Mouse (Mus musculus): ENCODE measurements around the gene Drd3.

Gene Drd3

DNA sequence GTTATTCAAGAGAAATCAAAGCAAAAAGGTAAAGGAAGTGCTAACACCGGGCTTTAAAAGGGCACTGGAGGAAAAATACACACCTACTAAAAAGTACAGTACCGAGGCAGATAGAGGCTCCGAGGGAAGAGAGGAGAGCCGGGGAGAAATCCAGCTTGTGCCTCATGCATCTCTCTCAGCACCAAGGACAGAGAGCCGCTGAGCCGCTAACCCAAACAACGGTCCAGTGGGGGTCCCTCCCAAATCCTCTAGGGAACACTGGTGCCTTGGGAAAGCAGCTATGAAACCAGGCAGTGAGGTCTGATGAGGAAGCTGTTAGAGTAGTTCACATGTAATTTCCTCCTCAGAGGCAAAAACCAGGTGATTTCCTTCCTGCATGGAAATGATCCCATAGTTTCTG is at the start of gene Drd3:
TSS of gene Drd3 (plus strand) at position 276 of the 400 bp plus-strand sequence.
- no peak for DNase-seq (ENCODE audit: low read depth)

DNA sequence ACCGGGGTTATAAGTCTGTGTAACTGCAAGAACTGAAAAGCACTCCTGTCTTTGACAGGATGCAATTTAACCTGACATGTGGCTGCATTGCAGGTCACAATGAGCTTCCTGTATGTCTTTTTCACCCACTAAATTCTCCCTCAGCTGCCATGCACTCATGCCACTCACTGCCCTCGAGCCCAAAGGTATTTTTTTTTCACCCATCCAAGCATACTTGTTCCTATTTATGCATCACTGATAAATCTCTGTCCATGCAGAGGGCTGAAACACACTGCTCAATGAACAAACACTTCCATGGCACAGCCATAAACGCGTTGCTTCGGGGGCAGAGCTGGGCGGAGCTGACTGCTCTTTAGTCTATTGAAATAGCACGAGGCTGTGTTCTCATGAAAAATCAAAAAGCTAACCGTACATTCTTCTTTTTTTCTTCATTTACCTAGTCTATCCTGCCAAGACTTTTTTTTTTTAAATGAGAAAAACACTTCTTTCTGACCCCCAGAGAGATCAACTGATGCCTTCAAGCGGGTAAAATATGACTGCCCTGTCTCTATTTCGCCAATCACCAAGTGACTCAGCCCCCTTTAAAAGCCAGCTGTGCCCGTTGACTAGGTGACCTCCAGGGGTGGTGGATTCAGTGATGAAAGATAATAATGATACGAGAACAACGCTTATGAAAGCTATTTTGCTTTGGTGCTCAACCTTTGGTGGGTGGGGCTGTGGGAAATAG is 45.3 kb upstream of the Drd3 start:
- peak; percentile 31 for DNase-seq (ENCODE audit: low read depth)

DNA sequence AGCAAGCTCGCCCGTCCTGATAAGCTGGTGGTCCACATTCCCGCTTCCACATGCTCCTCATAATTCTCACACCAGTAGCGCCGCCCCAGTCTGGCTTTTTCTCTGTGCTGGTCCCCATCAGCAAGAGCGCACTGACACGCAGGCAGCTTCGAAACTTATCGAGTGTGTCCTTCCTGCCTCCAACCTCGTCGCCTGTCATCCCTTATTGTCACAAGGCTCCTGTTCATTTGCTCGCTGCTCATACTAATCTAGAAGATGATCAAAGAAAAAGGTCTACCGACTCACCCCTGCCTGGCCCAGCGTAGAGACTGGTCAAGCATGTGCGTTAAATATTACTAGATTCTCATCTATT is 44.8 kb upstream of the Drd3 start:
- DNase-seq (ENCODE audit: low read depth) = peak; percentile 32

DNA sequence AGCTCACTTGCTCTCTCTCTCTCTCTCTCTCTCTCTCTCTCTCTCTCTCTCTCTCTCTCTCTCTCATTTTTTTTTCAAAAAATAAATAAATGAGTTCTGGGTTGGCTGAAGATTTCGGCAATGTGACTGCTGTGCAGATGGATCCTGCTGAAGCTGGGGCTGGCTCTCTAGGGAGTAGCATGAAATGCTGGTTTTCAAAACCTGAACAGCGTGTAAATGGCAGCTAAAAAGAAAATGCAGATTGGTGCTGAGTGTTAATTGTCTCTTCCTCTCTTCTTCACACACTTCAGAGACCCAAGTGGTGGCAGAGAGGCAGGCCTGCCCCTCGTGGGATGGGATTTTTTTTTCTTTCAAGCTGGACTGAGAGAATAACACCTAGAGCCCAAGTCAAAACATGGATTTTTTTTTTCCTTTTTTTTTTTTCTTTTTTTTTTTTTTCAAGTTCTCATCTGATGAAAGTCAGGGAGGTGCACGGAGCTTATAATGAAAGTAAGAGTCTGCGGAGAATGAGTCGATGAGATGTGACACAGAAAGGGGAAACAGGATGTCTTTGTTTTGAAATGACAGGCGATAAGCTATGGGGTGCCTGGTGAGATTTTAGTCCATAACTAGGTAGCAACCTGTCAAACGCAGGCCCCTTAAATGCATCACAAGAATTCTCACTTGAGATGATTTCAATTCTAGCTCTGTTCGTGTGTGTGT is 44.2 kb upstream of the Drd3 start:
- DNase-seq (ENCODE audit: low read depth) = peak; percentile 70

DNA sequence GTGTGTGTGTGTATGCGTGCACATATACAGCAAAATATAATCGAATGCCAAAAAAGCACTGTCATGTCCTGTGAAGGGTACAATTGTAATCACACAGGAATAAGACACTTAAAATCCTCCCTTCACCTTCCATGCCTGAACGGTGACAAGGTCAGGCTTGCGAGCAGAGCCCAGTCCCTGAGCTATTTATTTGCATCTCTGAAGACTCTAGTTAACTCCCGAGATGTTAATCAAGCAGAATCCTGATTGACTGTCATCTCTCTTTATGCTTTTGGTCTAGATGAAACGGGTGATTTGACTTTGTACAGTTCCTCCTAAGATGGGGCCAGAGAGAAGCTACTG is 43.7 kb upstream of the Drd3 start:
- no peak for DNase-seq (ENCODE audit: low read depth)

DNA sequence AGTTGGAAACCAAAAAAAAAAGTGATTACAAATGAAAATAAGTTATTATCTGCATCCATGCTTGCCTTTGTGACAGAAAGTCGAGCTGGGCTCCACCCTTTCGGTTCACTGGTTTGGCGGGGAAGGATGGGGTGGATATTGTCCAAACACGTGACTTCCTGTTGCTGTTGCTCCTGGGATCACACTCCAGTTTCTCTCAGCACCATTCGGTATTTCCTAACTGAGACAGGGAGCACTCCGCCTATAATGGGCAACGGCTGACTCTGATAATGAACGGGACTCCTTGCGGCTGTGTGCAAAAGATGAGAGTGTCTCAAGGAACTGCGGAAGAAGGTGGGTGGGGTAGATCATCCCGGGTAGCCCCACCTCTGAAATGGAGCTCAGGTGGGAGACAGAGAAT is 43.2 kb upstream of the Drd3 start:
- no peak for DNase-seq (ENCODE audit: low read depth)

DNA sequence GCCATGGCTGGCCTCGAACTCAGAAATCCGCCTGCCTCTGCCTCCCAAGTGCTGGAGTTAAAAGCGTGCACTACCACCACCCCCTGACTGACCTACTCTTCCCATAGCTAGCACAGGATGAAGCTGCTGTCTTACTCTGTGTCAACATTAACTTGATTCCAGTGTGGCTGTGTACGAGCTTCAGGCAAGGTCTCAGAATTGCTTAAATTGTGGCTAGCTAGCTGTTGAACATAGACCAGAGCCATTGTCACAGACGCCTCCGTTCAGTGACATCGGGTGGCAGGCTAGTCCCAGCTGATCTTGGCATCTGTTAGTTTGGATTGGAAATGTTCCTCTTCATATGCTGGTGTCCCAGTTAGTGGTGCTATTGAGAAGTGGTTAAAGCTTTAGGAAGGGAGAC is 42.5 kb upstream of the Drd3 start:
- no peak for DNase-seq (ENCODE audit: low read depth)

DNA sequence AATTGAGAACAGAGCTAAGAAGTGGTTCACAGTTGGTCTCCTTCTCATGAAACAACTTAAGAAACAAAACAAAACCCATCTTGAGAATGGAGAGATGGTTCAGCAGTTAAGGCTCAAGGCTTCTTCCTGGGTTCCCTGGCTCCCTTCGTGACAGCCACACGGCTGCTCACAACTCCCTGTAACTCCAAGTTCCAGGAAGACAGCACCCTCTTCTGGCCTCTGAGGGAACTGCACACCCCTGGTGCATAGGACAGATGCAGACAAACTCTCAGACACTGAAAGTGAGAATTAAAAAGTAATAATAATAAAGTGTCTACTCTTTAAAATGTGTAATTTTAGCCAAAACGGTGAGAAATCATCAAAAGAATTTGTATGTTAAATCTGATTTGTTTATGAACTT is 29.4 kb upstream of the Drd3 start:
- peak; percentile 51 for DNase-seq (ENCODE audit: low read depth)

DNA sequence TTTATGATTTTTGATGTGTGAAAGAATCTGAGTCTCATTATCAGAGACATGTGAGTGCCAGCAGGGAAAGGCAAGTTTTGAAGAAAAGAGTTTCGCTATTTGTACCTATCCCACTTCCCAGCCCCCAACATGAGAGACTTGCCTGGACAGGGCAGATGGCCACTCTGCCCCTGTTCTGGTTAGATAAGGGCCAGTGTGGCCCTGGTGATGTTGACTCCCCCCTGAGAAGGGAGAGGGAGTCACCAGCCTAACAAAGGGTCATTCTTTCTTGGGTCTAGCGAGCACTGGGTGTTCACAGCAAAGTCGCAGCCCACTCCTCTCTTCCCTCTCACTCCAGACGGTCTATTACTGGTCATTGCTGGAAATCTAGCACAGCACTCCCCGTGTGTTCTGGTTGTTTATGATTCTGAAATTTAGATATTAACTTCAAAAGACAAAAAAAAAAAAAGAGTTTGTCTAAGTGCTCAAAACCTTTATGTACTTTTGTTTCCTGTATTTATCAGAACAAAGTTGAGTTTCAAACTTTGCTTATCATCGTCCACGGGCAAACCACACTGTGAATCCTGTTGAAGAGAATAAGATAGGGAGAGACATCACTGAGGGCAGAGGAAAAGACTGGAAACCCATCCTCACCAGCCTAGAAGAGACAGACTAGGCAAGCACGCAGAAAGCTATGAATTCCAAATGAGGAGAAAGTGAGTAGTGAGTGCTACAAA is 24.2 kb upstream of the Drd3 start:
- DNase-seq (ENCODE audit: low read depth) = no peak

DNA sequence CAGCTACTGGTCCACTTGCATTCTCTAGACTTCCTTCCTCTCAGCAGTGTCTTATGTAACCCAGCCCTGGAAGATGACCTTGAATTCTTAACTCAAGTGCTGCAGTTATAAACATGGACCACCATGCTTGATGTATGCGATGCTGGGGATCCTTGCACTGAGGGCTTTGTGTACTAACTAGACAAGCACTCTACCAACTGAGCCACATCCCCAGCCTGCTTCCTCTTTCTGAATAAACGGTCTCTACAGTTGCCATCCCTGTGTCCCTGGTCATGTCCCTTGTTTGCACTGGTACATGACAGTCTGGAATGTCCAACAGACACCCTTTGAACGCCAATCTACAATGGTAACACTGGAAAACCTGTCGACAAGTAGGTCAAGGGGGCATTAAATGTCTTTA is 23.5 kb upstream of the Drd3 start:
- no peak for DNase-seq (ENCODE audit: low read depth)

DNA sequence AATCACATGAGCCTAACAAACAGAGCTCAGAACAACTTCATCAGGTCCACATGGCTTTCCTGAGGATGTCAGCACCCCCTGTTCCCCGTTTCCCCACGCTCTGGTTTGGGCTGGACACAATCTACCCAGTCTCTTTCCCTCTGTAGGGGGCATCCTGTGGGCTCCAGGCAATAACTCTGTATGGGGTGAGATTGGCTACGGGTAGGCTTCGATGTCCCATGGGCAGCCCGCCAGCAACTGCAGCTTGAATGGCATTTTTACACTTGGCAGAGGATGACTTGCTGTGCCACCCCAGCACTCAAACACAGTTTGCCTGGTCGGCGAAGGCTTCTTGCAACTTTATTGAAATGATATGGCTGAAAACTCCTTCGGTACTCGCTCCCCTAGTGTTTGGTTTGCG is 21.3 kb upstream of the Drd3 start:
- no peak for DNase-seq (ENCODE audit: low read depth)

DNA sequence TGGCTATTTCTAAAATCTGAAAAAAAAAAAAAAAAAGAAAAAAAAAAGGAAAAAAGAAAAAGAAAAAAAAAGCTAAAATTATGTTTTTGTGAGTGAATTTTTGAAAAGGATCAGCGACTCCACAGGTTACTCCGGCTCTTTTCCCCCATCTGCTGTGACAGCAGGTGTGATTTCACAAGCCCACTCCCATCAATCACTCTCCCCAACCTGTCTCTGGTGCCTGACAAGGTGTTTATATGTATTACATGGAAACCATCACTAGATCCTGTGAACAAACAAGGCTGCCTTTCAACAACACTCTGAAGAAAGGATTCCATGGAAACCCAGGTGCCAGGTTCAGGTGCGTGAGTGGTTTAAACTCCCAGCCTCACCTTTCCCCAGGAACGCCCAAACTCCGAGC is 20.9 kb upstream of the Drd3 start:
- DNase-seq (ENCODE audit: low read depth) = no peak

DNA sequence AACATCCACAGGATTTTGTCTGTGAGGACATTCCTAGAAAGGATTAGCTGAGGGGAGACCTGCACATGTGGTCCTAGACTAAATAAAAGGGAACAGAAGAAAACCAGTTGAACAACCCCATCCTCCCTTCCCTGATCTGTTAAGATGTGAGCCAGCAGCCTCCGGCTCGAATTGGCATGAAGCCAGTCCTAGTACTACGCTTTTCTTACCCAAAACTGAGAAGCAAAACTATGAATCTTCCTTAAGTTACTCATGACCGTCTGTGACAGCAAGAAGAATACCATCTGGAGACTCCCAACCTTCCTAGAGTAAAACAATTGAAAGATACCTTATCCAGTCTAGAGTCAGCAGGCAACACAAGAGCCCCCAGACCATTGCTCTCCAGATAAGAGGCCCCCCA is 15.9 kb upstream of the Drd3 start:
- no peak for DNase-seq (ENCODE audit: low read depth)

DNA sequence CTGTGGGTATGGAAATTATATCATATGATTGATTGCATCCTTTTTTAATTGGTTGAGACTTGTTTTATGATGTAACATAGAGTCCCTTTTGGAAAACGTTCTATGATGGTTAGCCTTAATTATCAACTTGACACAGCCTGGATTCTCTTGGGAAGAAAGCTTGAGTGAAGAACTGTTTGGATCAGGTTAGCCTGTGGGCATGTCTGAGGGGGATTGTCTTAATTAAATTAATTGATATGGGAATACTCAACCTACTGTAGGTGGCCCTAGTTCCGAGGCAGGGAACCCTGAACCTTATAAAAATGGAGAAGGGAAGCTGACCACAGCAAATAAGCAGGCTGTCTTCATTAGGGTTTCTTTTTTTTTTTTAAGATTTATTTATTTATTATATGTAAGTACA is 12.9 kb upstream of the Drd3 start:
- DNase-seq (ENCODE audit: low read depth) = no peak

DNA sequence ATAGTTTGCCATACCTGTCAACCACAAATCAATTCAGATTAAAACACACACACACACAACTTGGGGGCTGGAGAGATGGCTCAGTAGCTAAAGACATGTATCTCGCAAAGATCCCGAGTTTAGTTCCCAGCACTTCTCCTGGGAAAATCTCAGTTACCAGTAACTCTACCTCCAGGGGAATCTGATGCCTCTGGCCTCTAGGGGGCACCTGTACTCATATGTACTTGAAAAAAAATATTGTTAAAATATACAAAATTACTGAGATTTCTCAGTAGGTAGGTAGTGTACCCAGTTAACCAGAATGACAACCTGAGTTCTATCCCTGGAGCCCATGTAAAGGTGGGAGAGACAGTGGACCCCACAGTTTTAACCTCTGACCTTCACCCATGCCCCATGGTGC is 5.4 kb upstream of the Drd3 start:
- DNase-seq (ENCODE audit: low read depth) = peak; percentile 8

DNA sequence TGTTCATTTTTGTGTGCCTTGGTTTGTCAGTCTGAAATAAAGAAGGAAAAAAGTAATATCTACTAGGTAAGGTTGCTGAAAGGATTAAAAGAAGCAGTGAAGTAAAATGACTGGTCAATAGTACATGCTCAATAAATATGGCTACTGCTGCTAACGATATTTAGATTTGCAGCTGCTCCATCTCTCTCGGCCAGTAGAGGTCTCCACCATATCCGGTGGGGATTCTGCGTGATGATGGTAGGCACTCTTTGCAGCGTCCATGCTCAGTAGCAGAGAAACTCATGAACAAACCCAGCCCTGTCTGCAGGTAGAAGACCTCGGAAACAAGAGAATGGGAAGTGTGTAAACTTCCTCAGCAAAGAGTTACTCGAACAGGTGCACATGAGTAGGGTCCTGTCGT is 926 bp upstream of the Drd3 start:
- DNase-seq (ENCODE audit: low read depth) = peak; percentile 40

DNA sequence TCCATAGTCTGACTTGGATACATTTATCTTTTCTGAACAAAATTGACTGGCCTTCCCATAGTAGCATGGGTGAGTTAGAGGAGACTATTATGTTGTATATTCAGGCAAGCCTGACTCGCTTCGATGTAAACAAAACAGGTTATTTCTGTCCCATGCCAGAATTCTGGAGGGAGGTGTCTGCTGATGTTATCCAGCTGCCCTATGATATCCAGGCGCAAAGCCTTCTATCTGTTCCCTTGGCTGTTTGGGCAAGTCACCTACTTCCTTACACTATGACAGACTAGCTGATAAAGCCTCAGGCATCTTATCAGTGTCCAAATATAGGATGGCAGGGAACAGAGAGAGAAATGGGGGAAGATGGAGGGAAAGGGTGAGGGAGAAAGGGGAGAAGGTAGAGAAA is 18.5 kb downstream of the Drd3 start:
- no peak for DNase-seq (ENCODE audit: low read depth)

DNA sequence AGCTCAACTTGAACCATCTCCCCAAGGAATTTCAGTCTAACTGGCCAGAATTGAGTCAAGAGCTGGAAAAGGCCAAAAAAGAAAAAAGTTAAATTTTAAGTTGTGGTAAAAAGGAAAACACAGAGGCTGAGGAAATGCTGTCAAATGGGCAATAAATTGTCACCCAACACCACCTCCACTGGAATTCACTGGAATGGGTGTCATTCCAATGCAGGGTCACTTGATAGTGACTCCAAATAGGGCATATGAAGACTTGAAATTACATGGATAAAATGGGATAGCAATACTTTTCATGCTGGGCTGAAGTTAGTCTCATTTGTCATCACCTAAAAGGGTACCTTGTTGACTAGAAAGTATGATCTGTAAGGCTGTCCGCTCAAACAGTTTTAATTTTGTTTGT is 18.9 kb downstream of the Drd3 start:
- DNase-seq (ENCODE audit: low read depth) = no peak

DNA sequence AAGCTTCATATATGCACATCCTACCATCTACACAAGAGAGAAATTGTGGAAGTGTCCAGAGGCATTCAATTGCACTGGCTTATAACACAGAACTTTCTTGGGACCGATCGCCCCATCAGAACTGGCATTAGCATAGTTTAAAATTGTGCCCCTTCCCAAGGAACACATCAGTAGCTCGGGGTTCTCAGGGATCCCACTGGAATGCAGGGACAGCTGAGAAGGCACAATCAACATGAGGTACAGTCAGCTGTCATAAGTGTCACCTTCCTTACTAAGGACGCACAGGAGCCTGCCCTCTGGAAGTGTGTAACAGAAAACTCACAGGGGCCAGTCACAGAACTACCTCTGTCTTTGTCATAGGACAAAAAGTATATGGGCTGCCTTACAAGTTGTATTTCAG is 19.7 kb downstream of the Drd3 start:
- no peak for DNase-seq (ENCODE audit: low read depth)

DNA sequence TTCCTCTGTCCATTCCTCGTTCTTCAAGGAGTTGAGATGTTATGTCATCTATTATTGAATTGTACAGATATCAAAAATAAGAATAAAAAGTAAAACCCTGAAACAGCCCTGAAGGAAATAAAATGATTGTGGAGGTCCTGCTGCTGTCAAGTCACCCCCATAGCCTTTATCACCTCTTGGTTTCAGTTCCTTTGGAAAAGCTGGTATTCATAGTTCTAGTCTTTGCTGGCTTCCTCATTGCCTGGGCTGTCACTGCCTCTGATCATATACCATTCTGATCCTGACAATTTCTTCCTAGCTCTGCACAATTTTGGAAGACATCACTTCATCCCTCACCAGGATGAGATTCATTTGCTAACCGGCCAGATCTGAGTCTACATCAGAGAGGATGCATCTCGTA is 23.1 kb downstream of the Drd3 start:
- no peak for DNase-seq (ENCODE audit: low read depth)

DNA sequence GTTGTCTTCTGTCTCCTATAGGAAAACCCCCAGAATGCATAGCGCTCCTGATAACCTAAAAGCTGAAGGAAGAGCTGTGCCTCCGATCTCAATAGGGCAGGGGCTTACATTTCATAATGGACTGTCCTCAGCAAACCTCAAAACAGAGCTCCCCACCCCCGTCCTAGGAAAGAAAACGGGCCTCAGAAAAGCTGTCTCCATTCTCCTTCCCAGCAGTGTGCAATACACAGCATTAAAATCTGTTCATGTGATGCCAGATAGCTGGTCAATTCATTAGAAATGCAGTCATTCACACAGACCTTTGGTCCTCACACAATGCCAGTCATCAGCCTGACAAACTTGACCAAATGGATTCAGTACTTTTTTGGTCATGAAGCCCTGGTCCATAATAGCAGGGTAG is 45.7 kb downstream of the Drd3 start:
- no peak for DNase-seq (ENCODE audit: low read depth)

DNA sequence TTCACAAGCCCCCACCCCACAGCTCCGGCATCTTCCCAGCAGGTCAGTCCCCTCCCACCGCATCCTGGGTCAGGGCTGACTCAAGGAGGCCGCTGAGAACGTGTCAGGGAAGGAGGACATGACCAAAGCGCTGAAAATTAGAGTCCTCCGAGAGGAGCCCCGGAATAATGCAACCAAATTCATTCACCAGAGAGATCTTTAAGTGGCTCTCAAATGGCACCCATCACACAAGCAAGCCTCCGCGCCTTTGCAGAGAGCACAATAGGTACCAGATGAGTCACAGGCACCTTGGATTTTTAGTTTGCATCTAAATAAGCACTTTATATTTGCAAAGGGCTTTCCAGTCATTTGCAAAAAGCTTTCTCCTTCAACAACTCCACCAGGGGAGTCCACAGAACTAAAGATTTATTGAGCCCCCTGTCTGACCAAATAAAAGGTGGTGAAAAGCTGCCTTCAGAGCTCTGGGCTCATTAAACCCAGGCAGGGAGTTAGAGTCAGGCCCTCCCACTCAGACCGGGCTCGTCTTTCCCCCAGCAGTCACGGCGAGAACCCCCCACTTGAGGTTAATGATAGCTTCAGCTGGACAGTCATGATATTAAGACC is 46.4 kb downstream of the Drd3 start:
- no peak for DNase-seq (ENCODE audit: low read depth)

DNA sequence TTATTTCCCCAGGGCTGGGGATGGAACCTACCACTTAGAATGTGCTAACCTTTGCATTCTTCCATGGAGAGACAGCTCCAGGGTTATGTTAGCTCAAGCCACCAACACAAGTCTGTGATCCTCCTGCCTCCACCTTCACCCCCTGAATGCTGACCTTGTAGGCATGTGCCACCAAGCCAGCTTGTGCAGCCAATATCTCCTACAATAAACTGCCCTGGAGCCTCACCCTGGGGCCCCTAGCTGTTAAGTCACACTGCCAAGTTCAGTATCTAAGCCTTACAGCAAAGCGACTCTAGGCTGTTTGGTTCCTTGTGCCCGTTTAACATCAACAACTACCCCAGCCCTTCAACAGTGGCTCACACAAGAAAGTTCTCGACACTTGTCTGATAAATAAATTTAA is 47.3 kb downstream of the Drd3 start:
- DNase-seq (ENCODE audit: low read depth) = no peak

Measured in 416B (cell line).